20 mouse cellular contexts compared by ENCODE assay signal in the genomic region with DNA sequence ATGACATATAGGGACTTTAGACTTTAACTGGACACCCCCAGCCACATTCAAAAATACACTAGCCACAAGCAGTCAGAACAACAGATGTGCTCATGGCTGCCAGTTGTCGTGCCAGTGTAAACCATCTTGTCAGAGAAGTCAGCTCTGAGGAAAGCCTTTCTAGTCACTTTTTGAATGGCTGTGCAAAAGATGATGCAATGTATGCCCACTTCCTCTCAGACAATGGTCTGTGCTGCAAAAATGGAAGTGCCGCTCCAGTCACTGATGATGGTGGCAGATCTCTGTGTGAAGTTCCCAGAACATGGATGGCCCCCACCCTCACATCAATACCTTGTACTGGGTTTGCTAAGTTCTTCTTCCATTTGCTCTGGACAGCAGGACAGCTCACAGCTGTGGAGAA. TPM values are rescaled to one million over a fixed set of nuclear protein-coding genes. Genes with fewer than 3 reads are reported as not detected.
DNase-seq lines count a peak whose midpoint lies in the region; ATAC-seq and TF ChIP-seq lines count a peak whose summit lies in the region.
"Had no signal": no experiment of that assay in that cellular context is flagged by ENCODE, and none has a peak within 500 bp of the region (broad histone marks: within the 10 kb centered on the region; RNA-seq: fewer than 3 reads in every experiment).

No protein-coding gene starts in this region.

- ATAC-seq in lung, postnatal 0 days, result no peak
- ATAC-seq in granulocyte monocyte progenitor cell, adult 5-6 weeks (replicated peaks; ENCODE audit: poor library complexity, severe bottlenecking), result peak; percentile 88
- ATAC-seq in megakaryocyte progenitor cell, adult 5-6 weeks (replicated peaks; ENCODE audit: poor library complexity), result peak; percentile 85
- ATAC-seq in inflammation-experienced regulatory T-cells, adult 6 months, result no peak
- ATAC-seq: forebrain, postnatal 0 days; hindbrain, postnatal 0 days; intestine, embryonic 15.5 days had no signal

- TF ChIP-seq CTCF in lung, postnatal 0 days (IDR thresholded peaks at IDR 0.05), result no peak

- H3K9ac ChIP-seq in lung, postnatal 0 days (replicated peaks; ENCODE audit: low read depth), result no peak overlapping the region
- H3K9ac ChIP-seq: embryonic facial prominence, embryonic 12.5 days; forebrain, embryonic 12.5 days; forebrain, postnatal 0 days; heart, embryonic 13.5 days; hindbrain, embryonic 13.5 days; intestine, embryonic 15.5 days had no signal

- no peaks in the 10 kb centered on the region for H3K4me1 ChIP-seq in lung, postnatal 0 days (ENCODE audit: insufficient read depth, low read depth, low read length)
- H3K4me1 ChIP-seq: embryonic facial prominence, embryonic 12.5 days; heart, embryonic 13.5 days; hindbrain, embryonic 13.5 days; intestine, embryonic 15.5 days had no signal

- no peak overlapping the region for H3K4me3 ChIP-seq in lung, postnatal 0 days (ENCODE audit: low read depth, low read length)
- H3K4me3 ChIP-seq: embryonic facial prominence, embryonic 12.5 days; forebrain, embryonic 12.5 days; heart, embryonic 13.5 days; hindbrain, embryonic 13.5 days; intestine, embryonic 15.5 days had no signal

- H3K27ac ChIP-seq in lung, postnatal 0 days (ENCODE audit: low read length), result no peak overlapping the region
- H3K27ac ChIP-seq: embryonic facial prominence, embryonic 12.5 days; forebrain, embryonic 12.5 days; heart, embryonic 13.5 days; hindbrain, embryonic 13.5 days; hindbrain, postnatal 0 days; intestine, embryonic 15.5 days had no signal

- 80% methylated on average over 2 of the region's 2 CpGs for WGBS in lung, postnatal 0 days

- H3K27me3 ChIP-seq in lung, postnatal 0 days (replicated peaks; ENCODE audit: insufficient read depth, low read length), result no peaks in the 10 kb centered on the region
- H3K27me3 ChIP-seq in splenic B cell, adult 2 months (ENCODE audit: control insufficient read depth, insufficient read depth, low read length, poor library complexity, severe bottlenecking), result no peaks in the 10 kb centered on the region
- H3K27me3 ChIP-seq: intestine, embryonic 15.5 days had no signal

- no peak for TF ChIP-seq EP300 in lung, postnatal 0 days (IDR thresholded peaks at IDR 0.05)

- DNase-seq in lung, postnatal 0 days (ENCODE audit: low spot score), result peak; percentile 15
- DNase-seq in lung, postnatal 14 days, result no peak
- peak; percentile 19 for DNase-seq in splenic B cell, adult 2 months (ENCODE audit: low read depth, low spot score)
- no peak for DNase-seq in layer of hippocampus, postnatal 10 days (ENCODE audit: low spot score in 2 of 2)
- DNase-seq in cerebellum, adult 11-12 months, result no peak
- DNase-seq: adrenal gland, postnatal 10 days; cerebellum, adult 18-20 months; cerebellum, adult 9-11 months; forebrain, postnatal 0 days; gastrocnemius, postnatal 14 days; heart, postnatal 36 days had no signal

- H3K9me3 ChIP-seq in lung, postnatal 0 days (ENCODE audit: low read length), result no peaks in the 10 kb centered on the region
- H3K9me3 ChIP-seq: embryonic facial prominence, embryonic 12.5 days; forebrain, embryonic 12.5 days; heart, embryonic 13.5 days; hindbrain, embryonic 13.5 days; intestine, embryonic 15.5 days had no signal

- H3K36me3 ChIP-seq in lung, postnatal 0 days (ENCODE audit: insufficient read depth, low read length), result no peaks in the 10 kb centered on the region
- H3K36me3 ChIP-seq in splenic B cell, adult 2 months (ENCODE audit: control insufficient read depth, insufficient read depth, low read length, poor library complexity, severe bottlenecking), result no peaks in the 10 kb centered on the region
- H3K36me3 ChIP-seq: embryonic facial prominence, embryonic 12.5 days; forebrain, embryonic 12.5 days; heart, embryonic 13.5 days; hindbrain, embryonic 13.5 days; intestine, embryonic 15.5 days had no signal

- no peak overlapping the region for H3K4me2 ChIP-seq in lung, postnatal 0 days (replicated peaks; ENCODE audit: low read depth, low read length)
- H3K4me2 ChIP-seq: embryonic facial prominence, embryonic 12.5 days; forebrain, embryonic 12.5 days; heart, embryonic 13.5 days; hindbrain, embryonic 13.5 days; intestine, embryonic 15.5 days had no signal

RNA-seq across cellular contexts. Expression of a gene that starts 6.3 kb away (rescaled TPM):
- polyA plus RNA-seq in lung, postnatal 0 days (2015; fragmentation: Nextera tagmentation; extraction: Ambion mirVana), result 53.2 and 54.4 TPM in 2 replicates
- 41.5 and 51.5 TPM in 2 replicates for total RNA-seq in granulocyte monocyte progenitor cell, adult 5-6 weeks (2014; fragmentation: Nextera tagmentation)
- total RNA-seq in granulocyte monocyte progenitor cell, adult 5-6 weeks (2017), result 167 and 180 TPM in 2 replicates
- 66.5 and 77.0 TPM in 2 replicates for total RNA-seq in megakaryocyte progenitor cell, adult 5-6 weeks (2015)
- 177 and 181 TPM in 2 replicates for total RNA-seq in megakaryocyte progenitor cell, adult 5-6 weeks (2017)
- polyA plus RNA-seq in inflammation-experienced regulatory T-cells, adult 6 months (2017; shearing (Covaris generic)), result 10 to 100 TPM; 35.0 to 44.5 (median 35.5) TPM
- 10 to 100 TPM; 47.7 to 51.1 TPM for total RNA-seq in layer of hippocampus, postnatal 10 days (2021)

Comparison
In these comparisons a context has a peak if more than half of its experiments do, and no peak if none do; other contexts are left out.
1. DNase-seq: peak in lung, postnatal 0 days (single experiment) and splenic B cell, adult 2 months (single experiment); none in lung, postnatal 14 days (single experiment), layer of hippocampus, postnatal 10 days (0 of 2) and cerebellum, adult 11-12 months (single experiment).
2. ATAC-seq: peak in granulocyte monocyte progenitor cell, adult 5-6 weeks (single experiment) and megakaryocyte progenitor cell, adult 5-6 weeks (single experiment); none in lung, postnatal 0 days (single experiment) and inflammation-experienced regulatory T-cells, adult 6 months (single experiment).